Mouse (Mus musculus): ENCODE results near the gene Rrm2.
"Not testable (repeated sequence)": the region's sequence is repeated elsewhere in the genome, so short reads cannot be mapped to it uniquely, and the experiment has no call there.

Rrm2 gene

GRCm38 (mm10) chr12:24707954-24708823 lies at the start of gene Rrm2:
Gene Rrm2, plus strand, starts transcription at chr12:24708241.
- peak; percentile 84 to 91 for DNase-seq (ENCODE audit: low spot score in 2 of 2)

- DNase-seq (ENCODE audit: low spot score in 2 of 2): no peak
These were observed 49.0 kb upstream of the Rrm2 start for GRCm38 (mm10) chr12:24658998-24659397.

DNA sequence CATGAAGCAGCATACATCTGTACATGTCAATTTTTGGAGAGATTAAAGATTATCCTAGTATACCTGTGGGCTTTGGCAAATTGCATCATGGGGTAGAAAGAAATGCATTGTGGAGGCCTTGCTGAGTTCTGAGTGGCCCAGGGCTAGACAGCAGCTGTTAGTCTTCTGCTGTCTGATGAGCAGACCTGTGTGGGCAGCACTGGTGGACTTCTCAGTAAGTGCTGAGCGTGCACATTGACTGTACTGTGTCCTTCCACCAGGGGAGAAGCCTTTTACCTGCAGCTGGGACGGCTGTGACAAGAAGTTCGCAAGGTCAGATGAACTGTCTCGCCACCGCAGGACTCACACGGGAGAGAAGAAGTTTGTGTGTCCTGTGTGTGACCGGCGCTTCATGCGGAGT lies 48.1 kb upstream of the Rrm2 start:
- DNase-seq (ENCODE audit: low spot score in 2 of 2): no peak

- no peak for DNase-seq (ENCODE audit: low spot score in 2 of 2)
These were observed 46.9 kb upstream of the Rrm2 start for GRCm38 (mm10) chr12:24661100-24661499.

DNA sequence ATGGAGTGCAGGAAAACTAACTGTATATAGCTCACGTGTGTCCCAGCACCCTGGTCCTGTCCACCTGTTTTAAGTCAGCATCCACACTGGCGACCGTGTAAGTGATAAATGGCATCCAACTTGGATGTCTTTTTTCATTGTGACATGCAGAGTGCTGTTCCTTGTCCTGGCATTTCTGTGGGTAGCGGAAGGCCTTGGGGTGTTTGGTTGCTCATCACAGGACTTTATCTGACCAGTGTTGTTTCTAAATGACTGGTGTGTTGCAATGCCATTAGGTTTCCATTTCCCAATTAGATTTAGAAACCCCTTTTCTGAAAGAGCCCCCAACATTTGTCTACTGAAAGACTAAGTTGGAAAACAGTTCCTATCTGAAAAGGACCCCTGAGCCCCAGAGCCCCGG lies 45.9 kb upstream of the Rrm2 start:
- no peak for DNase-seq (ENCODE audit: low spot score in 2 of 2)

- no peak for DNase-seq (ENCODE audit: low spot score in 2 of 2)
These were observed 27.9 kb upstream of the Rrm2 start for GRCm38 (mm10) chr12:24680096-24680491.

- DNase-seq (ENCODE audit: low spot score in 2 of 2): no peak
These were observed 27.4 kb upstream of the Rrm2 start for GRCm38 (mm10) chr12:24680492-24681285.

DNA sequence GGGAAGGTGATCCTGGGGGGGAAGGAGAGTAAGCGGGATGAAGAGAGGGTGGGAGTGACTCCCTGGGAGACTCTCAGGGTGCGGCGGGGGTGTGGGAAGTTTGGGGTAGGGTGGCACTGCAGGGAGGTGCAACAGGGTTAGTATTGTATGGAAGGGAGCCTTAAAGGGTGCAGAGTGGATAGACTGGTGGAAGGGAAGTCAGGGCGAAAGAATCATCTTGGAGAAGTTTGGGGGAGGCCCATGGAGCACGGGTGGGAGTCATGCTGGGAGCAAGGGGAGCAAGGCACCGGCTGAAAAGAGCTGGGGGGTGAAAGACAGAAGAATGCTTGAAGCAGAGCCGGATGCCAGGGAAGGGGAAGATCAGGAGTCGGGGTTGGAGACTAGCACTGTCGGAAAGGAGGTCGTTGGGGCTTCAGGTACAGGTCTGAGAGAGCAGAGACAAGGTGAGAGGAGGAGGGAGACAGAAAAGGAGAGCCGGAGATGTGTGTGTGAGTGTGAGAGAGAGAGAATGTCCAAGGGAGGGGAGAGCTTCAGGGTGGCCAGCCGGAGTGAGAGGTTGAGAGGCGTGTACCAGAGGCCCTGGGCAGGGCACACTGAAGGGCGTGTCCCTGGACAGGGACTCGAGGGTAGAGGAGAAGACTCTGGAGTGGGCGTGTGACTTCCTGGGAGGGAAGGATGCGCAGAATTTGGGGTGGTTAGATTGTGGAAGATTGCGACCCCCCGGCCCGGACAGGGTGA lies 26.6 kb upstream of the Rrm2 start, which contains the start of gene Cys1:
TSS of gene Cys1 (minus strand) at position 528 of the 738 bp plus-strand sequence.
- no peak for DNase-seq (ENCODE audit: low spot score in 2 of 2)

GRCm38 (mm10) chr12:24682563-24682962 lies 25.5 kb upstream of the Rrm2 start:
- DNase-seq (ENCODE audit: low spot score in 2 of 2): no peak

DNA sequence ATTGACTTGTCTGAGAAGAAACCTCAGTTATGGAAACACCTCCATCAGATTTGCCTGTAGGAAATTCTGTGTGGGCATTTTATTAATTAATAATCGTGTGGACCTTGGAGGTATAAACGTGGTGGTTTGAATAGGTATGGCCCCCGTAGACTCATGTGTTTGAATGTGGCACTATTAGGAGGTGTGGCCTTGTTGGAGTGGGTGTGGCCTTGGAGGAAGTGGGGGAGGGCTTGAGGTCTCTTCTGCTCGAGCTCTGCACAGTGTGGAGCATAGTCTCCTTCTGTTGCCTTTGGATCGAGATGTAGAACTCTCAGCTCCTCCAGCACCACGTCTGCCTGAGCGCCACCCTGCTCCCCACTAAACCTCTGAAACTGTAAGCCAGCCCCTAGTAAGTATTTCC lies 24.6 kb upstream of the Rrm2 start:
- no peak for DNase-seq (ENCODE audit: low spot score in 2 of 2)

DNA sequence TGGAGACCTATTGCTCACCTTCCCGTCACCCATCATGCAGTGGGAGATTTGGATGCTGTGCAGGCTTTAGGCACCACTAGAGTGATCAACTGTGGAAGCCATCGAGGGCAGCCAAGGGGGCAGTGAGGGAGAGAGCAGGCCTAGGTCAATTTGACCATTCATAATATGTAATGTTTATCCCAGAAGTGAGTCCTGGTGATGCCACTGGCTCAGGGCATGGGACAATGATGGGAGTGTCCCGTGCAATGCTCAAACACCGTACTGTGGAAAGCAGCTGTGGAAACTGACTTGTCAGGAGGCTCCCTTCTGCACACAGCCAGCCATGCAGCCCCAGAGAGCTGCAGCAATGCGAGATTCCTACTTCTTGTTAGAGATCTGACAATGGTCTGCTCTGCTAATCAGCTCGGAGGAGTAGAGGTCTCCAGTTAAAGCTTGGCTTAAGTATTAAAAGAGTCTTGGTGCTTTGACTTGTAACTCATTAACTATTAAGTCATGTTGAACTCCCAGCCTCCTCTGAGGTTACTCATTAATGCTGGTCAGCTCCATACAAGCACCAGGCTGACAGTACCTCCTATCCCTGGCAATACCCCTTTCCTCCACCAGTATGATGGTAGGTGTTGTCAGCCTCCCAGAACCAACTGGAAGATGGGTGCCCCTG lies 21.9 kb upstream of the Rrm2 start:
- DNase-seq (ENCODE audit: low spot score in 2 of 2): no peak

DNA sequence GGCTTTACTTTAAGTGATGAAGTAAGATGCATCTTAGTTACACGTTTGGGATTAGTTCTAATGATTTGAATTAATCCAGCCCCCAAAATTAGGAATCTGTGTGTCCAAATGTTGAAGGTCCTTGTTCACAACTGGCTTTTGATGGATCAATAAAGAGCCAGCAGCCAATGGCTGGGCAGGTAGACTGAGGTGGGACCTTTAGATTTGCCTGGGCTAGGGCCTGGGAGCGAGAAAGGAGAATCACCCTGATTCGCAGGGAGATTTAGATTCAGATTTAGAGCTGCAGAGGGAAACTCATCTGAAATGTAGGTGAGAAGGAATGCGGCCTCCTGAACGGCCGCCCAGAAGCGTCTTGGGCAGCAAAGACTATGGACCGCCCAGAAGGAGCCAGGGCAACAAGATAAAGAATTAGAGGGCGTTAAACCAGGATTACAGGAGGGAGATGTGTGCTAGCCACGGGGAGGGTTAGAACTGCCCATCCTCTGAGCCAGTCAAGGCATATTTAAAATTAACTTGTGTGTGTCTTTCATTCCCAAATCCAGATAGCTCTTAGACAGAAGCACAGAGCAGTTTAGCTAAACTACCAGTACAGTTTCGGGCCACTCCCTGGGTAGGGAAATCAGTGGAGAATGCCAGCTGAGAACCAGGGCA lies 21.2 kb upstream of the Rrm2 start:
- no peak for DNase-seq (ENCODE audit: low spot score in 2 of 2)

DNA sequence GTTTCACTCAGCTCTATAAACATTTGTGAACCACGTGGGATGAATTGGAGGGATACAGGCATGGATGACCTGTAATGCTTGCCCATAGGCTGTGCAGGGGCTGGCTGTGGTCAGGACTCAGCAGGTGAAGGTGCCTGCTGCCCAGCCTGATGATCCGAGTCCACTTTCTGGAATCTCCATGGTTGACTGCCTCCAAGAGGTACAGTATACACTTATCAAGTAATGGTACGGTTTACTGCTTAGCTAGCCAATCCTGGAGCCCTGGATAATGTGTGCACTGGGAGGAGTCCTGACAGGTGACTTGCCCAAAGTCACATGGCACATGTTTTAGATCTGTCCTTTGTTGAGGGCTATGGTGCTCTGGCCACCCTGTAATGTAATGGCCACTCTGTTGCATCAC lies 17.7 kb upstream of the Rrm2 start:
- no peak for DNase-seq (ENCODE audit: low spot score in 2 of 2)

- peak; percentile 73 to 77 for DNase-seq (ENCODE audit: low spot score in 2 of 2)
These were observed 11.2 kb upstream of the Rrm2 start for GRCm38 (mm10) chr12:24696500-24697483.

GRCm38 (mm10) chr12:24697484-24698204 lies 10.4 kb upstream of the Rrm2 start:
- DNase-seq (ENCODE audit: low spot score in 2 of 2): no peak

- DNase-seq (ENCODE audit: low spot score in 2 of 2): no peak
These were observed 9.5 kb upstream of the Rrm2 start for GRCm38 (mm10) chr12:24698514-24698913.

DNA sequence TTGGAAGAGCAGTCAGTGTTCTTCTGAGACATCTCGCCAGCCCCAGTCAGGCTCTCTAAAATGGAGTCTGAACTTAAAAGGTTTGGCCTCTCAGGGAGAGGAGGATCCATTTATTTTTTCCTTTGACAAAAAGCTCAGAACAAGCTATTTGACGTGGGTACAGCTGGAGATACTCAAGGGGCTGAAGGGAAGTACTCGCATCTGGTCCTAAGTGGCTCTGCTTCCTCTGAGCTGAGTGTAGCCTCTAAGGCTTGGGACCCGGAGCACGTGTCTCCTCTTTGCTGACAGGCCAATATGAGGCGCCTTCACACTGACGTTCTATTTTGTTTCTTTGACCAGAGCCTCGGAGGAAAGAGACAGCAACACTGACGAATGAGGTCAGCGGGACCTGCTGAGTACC lies 8.5 kb upstream of the Rrm2 start:
- DNase-seq (ENCODE audit: low spot score in 2 of 2): no peak

DNA sequence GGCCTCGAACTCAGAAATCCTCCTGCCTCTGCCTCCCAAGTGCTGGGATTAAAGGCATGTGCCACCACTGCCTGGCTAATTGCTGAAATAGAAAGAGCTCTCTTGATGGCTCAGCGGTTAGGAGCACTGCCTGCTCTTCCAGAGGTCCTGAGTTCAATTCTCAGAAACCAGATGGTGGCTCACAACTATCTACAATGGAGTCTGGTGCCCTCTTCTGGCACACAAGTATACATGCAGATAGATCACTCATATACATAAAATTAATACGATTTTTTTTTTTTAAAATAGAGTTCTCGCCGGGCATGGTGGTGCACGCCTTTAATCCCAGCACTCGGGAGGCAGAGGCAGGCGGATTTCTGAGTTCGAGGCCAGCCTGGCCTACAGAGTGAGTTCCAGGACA lies 6.4 kb upstream of the Rrm2 start:
- DNase-seq (ENCODE audit: low spot score in 2 of 2): not testable (repeated sequence)

- no peak for DNase-seq (ENCODE audit: low spot score in 2 of 2)
These were observed 5.0 kb upstream of the Rrm2 start for GRCm38 (mm10) chr12:24703013-24703412.

Data from natural killer cell, adult 2 months (primary cell).